Mouse (Mus musculus) neural tube, embryonic 11.5 days (tissue): Measurements from ENCODE around the gene Gan. TPM values are rescaled to one million over a fixed set of nuclear protein-coding genes. Genes with fewer than 3 reads are reported as not detected.

ENCODE experiments used
- ATAC-seq: fragments of 200-750 bp; cut with Nextera tagmentation; 2 replicates; pipeline ENCODE4 v1.8.0; 2017; ENCODE audit warnings: moderate number of reproducible peaks, mild to moderate bottlenecking, moderate TSS enrichment, moderate library complexity; ENCODE audit not compliant: insufficient read depth, low FRiP score, low TSS enrichment
- DNase-seq: peaks from one replicate; pipeline ENCODE4 v3.0.0-alpha.2; 2015; ENCODE audit warnings: low spot score
- H3K27ac ChIP-seq: fragments of 300-500 bp; sonication (generic); 2 replicates; pipeline ENCODE4 v1.5.1; 2014; ENCODE audit warnings: low read depth, mild to moderate bottlenecking, low read length
- H3K27me3 ChIP-seq: fragments of 300-500 bp; sonication (generic); 2 replicates; pipeline ENCODE4 v1.6.1; 2014; ENCODE audit warnings: mild to moderate bottlenecking, low read length, mixed read lengths; ENCODE audit not compliant: control insufficient read depth, insufficient read depth
- H3K36me3 ChIP-seq: fragments of 300-500 bp; sonication (generic); 2 replicates; pipeline ENCODE4 v1.6.1; 2014; ENCODE audit warnings: mild to moderate bottlenecking, low read length, moderate library complexity, mixed read lengths; ENCODE audit not compliant: control insufficient read depth, insufficient read depth
- H3K4me1 ChIP-seq: fragments of 300-500 bp; sonication (generic); 2 replicates; pipeline ENCODE4 v1.6.1; 2014; ENCODE audit warnings: low read length, mixed read lengths; ENCODE audit not compliant: control insufficient read depth, insufficient read depth
- H3K4me2 ChIP-seq: fragments of 300-500 bp; sonication (generic); 2 replicates; pipeline ENCODE4 v1.6.1; 2014; ENCODE audit warnings: low read depth, mild to moderate bottlenecking, moderate library complexity
- H3K4me3 ChIP-seq: fragments of 300-500 bp; sonication (generic); 2 replicates; pipeline ENCODE4 v1.5.1; 2014; ENCODE audit warnings: low read depth, low read length
- H3K9ac ChIP-seq: fragments of 300-500 bp; sonication (generic); 2 replicates; pipeline ENCODE4 v1.6.1; 2014; ENCODE audit warnings: mild to moderate bottlenecking, low read length
- H3K9me3 ChIP-seq: fragments of 300-500 bp; sonication (generic); 2 replicates; pipeline ENCODE4 v1.6.1; 2016; ENCODE audit warnings: low read length; ENCODE audit not compliant: control insufficient read depth
- WGBS: fragments of 180-500 bp; shearing (Covaris S2); extraction: QIAGEN DNeasy Blood & Tissue Kit; methylation state at CpG from one replicate; pipeline ENCODE4 v1.1.7; 2014; 5-methylcytosine and 5-hydroxymethylcytosine counted together
- polyA plus RNA-seq: library from polyadenylated mRNA; unstranded; fragments of >200 nt; fragmentation: Nextera tagmentation; extraction: Ambion mirVana; gene quantifications from 2 replicates; pipeline ENCODE4 v1.2.1, GENCODE M21; 2014

Gene Gan
- polyA plus RNA-seq, 1 experiment from 2014 or later, result 2.3 TPM

GRCm38 (mm10) chr8:117224630-117225029 is 66.7 kb downstream of the Gan start:
- no peak overlapping the region for H3K27ac ChIP-seq

DNA sequence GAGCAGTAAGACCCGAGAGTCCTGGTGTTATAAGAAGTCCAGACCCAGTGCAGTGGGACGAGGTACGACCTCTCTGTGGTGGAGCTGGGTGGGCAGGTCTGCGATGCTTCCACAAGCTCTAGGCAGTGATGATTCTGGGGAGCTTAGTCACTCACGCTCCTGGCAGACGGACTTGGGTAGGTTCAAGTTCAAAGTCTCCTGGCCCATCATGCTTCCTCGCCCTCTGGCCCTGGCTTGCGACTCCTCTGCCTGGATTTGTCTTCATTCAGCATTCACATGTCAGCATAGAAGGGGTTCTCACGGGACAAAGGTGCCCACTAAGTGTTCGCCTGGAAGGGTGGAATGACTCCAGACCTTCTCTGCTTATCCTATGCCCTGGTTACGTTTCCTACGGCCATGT is 68.4 kb downstream of the Gan start:
- ATAC-seq, result no peak

More at GRCm38 (mm10) chr8:117224630-117225029, 66.7 kb downstream of the Gan start:
- H3K9ac ChIP-seq, result peak overlapping the region; percentile 26; the same call in 1 of the 2 replicates
- WGBS, result 14% methylated on average over 9 of the region's 9 CpGs
- no peaks in the 10 kb centered on the region for H3K36me3 ChIP-seq
- ATAC-seq (peak; percentile 68; the same call in 1 of the 2 replicates), DNase-seq (peak; percentile 87)
- H3K27me3 ChIP-seq, result no peaks in the 10 kb centered on the region
- H3K4me3 ChIP-seq, result no peak overlapping the region
- peak overlapping the region; percentile 39 for H3K4me2 ChIP-seq
- H3K4me1 ChIP-seq, result no peaks in the 10 kb centered on the region
- no peaks in the 10 kb centered on the region for H3K9me3 ChIP-seq

GRCm38 (mm10) chr8:117227339-117227738 is 69.4 kb downstream of the Gan start:
- Histone ChIP-seq H3K27me3 (no peaks in the 10 kb centered on the region), H3K4me3 (no peak overlapping the region), H3K4me2 (no peak overlapping the region), H3K4me1 (no peaks in the 10 kb centered on the region), H3K36me3 (no peaks in the 10 kb centered on the region), H3K27ac (no peak overlapping the region), H3K9me3 (no peaks in the 10 kb centered on the region), H3K9ac (no peak overlapping the region)
- ATAC-seq, result no peak
- 78% methylated on average over 2 of the region's 2 CpGs for WGBS
- DNase-seq, result no peak

More for the DNA sequence above, 68.4 kb downstream of the Gan start:
- Histone ChIP-seq H3K4me3 (no peak overlapping the region), H3K27ac (no peak overlapping the region), H3K4me2 (no peak overlapping the region), H3K4me1 (no peaks in the 10 kb centered on the region), H3K36me3 (no peaks in the 10 kb centered on the region), H3K27me3 (no peaks in the 10 kb centered on the region), H3K9ac (no peak overlapping the region), H3K9me3 (no peaks in the 10 kb centered on the region)
- 87% methylated on average over 12 of the region's 12 CpGs for WGBS
- DNase-seq, result no peak

GRCm38 (mm10) chr8:117233199-117233598 is 75.3 kb downstream of the Gan start:
- H3K4me2 ChIP-seq, result no peak overlapping the region
- WGBS, result 85% methylated on average over 7 of the region's 7 CpGs
- no peak overlapping the region for H3K27ac ChIP-seq
- no peaks in the 10 kb centered on the region for H3K36me3 ChIP-seq
- no peak overlapping the region for H3K4me3 ChIP-seq
- H3K9ac ChIP-seq, result no peak overlapping the region
- no peak for ATAC-seq
- H3K9me3 ChIP-seq, result no peaks in the 10 kb centered on the region
- no peaks in the 10 kb centered on the region for H3K27me3 ChIP-seq
- H3K4me1 ChIP-seq, result no peaks in the 10 kb centered on the region
- DNase-seq, result no peak

DNA sequence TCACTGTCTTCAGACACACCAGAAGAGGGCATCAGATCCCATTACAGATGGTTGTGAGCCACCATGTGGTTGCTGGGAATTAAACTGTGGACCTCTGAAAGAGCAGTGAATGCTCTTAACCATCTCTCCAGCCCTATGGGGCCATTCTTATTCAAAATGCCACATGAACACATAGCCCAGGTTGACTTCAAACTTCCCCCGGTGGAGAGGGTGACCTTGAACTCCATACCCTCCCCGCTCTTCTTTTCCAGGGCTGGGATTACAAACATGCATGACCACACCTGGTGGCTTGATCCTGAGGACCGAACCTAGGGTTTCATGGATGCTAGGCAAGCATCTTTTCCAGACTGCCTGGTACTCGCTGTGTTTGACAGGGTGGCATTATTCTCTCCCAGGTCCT is 78.6 kb downstream of the Gan start:
- DNase-seq, result no peak
- H3K9me3 ChIP-seq, result no peaks in the 10 kb centered on the region
- no peak overlapping the region for H3K9ac ChIP-seq
- WGBS, result 87% methylated on average over 4 of the region's 4 CpGs
- no peak overlapping the region for H3K4me3 ChIP-seq
- H3K27ac ChIP-seq, result no peak overlapping the region
- H3K4me1 ChIP-seq, result no peaks in the 10 kb centered on the region
- H3K27me3 ChIP-seq, result no peaks in the 10 kb centered on the region
- H3K4me2 ChIP-seq, result no peak overlapping the region
- no peak for ATAC-seq
- H3K36me3 ChIP-seq, result no peaks in the 10 kb centered on the region

- 85% methylated on average over 5 of the region's 5 CpGs for WGBS
- Histone ChIP-seq H3K27ac (no peak overlapping the region), H3K4me3 (no peak overlapping the region), H3K9me3 (no peaks in the 10 kb centered on the region), H3K27me3 (no peaks in the 10 kb centered on the region), H3K4me1 (no peaks in the 10 kb centered on the region), H3K9ac (no peak overlapping the region), H3K4me2 (no peak overlapping the region), H3K36me3 (no peaks in the 10 kb centered on the region)
- ATAC-seq (no peak), DNase-seq (no peak)
These were observed 82.4 kb downstream of the Gan start for GRCm38 (mm10) chr8:117240326-117240725.

DNA sequence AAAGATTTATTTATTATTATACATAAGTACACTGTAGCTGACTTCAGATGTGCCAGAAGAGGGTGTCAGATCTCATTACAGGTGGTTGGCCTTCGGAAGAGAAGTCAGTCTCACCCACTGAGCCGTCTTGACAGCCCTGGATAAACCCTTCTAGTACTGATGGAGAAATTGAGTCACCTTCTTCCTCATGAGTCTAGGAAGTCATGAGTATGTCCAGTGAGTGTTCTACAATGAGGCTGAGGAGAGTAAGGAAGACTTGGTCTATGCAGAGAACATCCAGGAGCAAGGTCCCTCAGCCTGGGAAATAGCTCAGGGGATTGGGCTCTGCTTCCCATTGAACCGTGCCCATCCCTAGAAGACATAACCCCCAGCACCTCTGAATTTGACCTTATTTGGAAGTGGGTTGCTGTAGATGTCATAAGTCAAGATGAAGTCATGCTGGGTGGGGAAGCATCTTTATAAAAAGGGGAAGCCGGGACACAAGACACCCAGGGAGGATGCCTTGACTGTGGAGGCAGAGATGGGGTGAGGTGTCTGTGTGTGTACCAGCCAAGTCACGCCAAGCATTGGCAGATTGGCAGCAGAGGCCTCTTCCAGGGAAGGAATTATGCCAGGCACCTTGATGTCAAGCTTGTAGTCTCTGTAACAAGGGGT is 83.0 kb downstream of the Gan start:
- H3K9ac ChIP-seq, result no peak overlapping the region
- ATAC-seq (no peak), DNase-seq (no peak)
- no peak overlapping the region for H3K27ac ChIP-seq
- H3K9me3 ChIP-seq, result no peaks in the 10 kb centered on the region
- no peak overlapping the region for H3K4me2 ChIP-seq
- H3K4me1 ChIP-seq, result no peaks in the 10 kb centered on the region
- no peaks in the 10 kb centered on the region for H3K27me3 ChIP-seq
- 79% methylated on average over 5 of the region's 5 CpGs for WGBS
- H3K4me3 ChIP-seq, result no peak overlapping the region
- H3K36me3 ChIP-seq, result no peaks in the 10 kb centered on the region

GRCm38 (mm10) chr8:117241848-117242247 is 83.9 kb downstream of the Gan start:
- ATAC-seq (no peak), DNase-seq (no peak)
- no peaks in the 10 kb centered on the region for H3K36me3 ChIP-seq
- no peak overlapping the region for H3K27ac ChIP-seq
- H3K9ac ChIP-seq, result no peak overlapping the region
- no peaks in the 10 kb centered on the region for H3K9me3 ChIP-seq
- WGBS, result 30% methylated on average over 3 of the region's 3 CpGs
- no peak overlapping the region for H3K4me2 ChIP-seq
- no peaks in the 10 kb centered on the region for H3K4me1 ChIP-seq
- no peaks in the 10 kb centered on the region for H3K27me3 ChIP-seq
- H3K4me3 ChIP-seq, result no peak overlapping the region

DNA sequence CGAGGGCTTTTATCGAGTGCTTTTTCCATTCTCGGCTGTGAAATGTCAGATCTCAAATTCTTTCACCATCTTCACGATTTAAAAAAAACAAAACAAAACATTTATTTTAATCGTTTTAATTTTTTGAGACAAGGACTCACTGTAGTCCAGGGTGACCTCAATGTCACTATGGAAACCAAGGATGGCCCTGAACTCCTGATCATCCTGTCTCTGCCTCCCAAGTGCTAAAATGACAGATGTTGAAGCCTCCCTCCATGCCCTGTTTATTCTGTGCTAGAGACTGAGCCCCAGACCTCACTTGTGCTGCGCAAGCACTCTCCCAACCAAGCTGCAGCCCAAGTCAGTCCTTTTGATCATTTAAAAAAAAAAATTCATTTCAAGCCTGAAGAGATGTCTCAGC is 84.4 kb downstream of the Gan start:
- Histone ChIP-seq H3K9me3 (no peaks in the 10 kb centered on the region), H3K4me3 (no peak overlapping the region), H3K27ac (no peak overlapping the region), H3K9ac (no peak overlapping the region), H3K27me3 (no peaks in the 10 kb centered on the region), H3K4me2 (no peak overlapping the region), H3K36me3 (no peaks in the 10 kb centered on the region), H3K4me1 (no peaks in the 10 kb centered on the region)
- WGBS, result 84% methylated on average over 6 of the region's 6 CpGs
- no peak for DNase-seq
- no peak for ATAC-seq
